Mouse (Mus musculus): ENCODE measurements around the gene Nlrp3.

- TF ChIP-seq HCFC1 (IDR thresholded peaks at IDR 0.05; ENCODE audit: borderline replicate concordance, insufficient read depth, low read length) (no peak), CHD2 (IDR thresholded peaks at IDR 0.05; ENCODE audit: low read depth, low read length) (no peak)
These were observed 51.8 kb downstream of the Nlrp3 start, which contains the start of gene Olfr223 for GRCm38 (mm10) chr11:59593189-59593588.

All from ES-E14 (cell line).